In the genomic region with DNA sequence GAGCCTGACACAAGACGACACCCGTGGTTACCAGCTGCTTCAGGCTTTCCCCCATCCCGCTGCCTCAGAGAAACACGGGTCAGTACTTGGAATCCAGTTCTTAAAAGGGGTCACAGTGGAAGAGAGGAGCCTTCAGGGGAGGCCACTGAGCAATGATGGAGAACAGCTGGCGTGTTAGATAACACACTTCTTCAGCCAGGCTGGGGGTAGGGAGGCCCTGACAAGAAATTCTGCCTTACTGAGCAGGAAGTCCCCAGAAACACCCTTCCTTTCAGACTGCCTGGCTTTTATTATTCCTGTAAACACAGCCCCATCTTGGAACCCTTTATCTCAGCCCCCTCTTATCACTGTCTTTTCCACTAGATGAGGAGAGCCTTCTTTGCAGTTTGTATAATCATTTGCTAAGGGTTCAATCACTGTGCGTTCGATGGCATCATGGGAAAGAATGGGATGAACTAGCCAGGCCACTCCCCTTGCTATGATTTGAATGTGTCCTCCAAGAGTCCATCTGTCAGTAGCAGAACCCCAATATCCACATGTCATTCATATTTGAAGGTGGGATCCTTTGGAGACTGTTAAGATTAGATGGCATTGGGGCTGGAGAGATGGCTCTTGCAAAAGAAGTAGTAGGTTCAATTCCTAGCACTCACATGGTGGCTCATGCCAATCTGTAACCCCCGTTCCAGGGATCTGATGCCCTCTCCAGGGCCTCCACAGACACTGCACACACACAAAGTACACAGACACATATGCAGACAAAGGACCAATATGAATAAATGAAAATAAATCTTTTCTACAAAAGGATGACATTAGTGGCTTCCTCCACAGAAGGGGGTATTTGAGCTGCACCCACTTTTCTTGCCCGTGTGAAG, we compare ENCODE assay signal across 8 mouse cellular contexts. TPM values are rescaled to one million over a fixed set of nuclear protein-coding genes. Genes with fewer than 3 reads are reported as not detected.
A peak's percentile ranks its signal among the peaks of the same experiment; 100 is the strongest.
DNase-seq lines count a peak whose midpoint lies in the region; ATAC-seq lines count a peak whose summit lies in the region.

No protein-coding gene starts in this region.

- ATAC-seq in frontal cortex, adult (ENCODE audit: low TSS enrichment) = peak; percentile 79
- ATAC-seq in erythroid progenitor cell, adult 5-6 weeks (replicated peaks; ENCODE audit: low FRiP score, poor library complexity, severe bottlenecking) = peak; percentile 96

- DNase-seq in frontal cortex, adult 2 months (ENCODE audit: extremely low spot score in 1 of 2, low spot score in 1 of 2) = no peak
- DNase-seq in kidney, adult 8-10 months = peak; percentile 30 to 38
- DNase-seq in lung, postnatal 36 days = peak; percentile 79
- DNase-seq in urinary bladder, postnatal 10 days (ENCODE audit: low spot score) = no peak
- no peak for DNase-seq in T-cell, adult 2 months (ENCODE audit: low spot score)
- DNase-seq in urinary bladder, adult 2 months (ENCODE audit: low spot score) = no peak

RNA-seq across cellular contexts. Expression of a gene that starts 12.4 kb away (rescaled TPM):
- polyA plus RNA-seq in frontal cortex, adult 2 months (2012; rRNA removed) = 15.0 and 16.7 TPM in 2 replicates
- total RNA-seq in erythroid progenitor cell, adult 5-6 weeks (2015; ENCODE audit: low replicate concordance) = 18.4 and 29.9 TPM in 2 replicates
- total RNA-seq in erythroid progenitor cell, adult 5-6 weeks (2017; ENCODE audit: low replicate concordance) = 8.7 and 9.5 TPM in 2 replicates
- 1.0 and 1.6 TPM in 2 replicates for polyA plus RNA-seq in urinary bladder, adult 2 months (2012; rRNA removed)

Comparison
In these comparisons a context has a peak if more than half of its experiments do, and no peak if none do; other contexts are left out.
1. DNase-seq: peak in kidney, adult 8-10 months (2 of 2) and lung, postnatal 36 days (single experiment); none in frontal cortex, adult 2 months (0 of 2), urinary bladder, postnatal 10 days (single experiment), T-cell, adult 2 months (single experiment) and urinary bladder, adult 2 months (single experiment).